Mouse (Mus musculus) gastrocnemius, adult 2 months (tissue): ENCODE results near the gene Epha3. TPM values are rescaled to one million over a fixed set of nuclear protein-coding genes. Genes with fewer than 3 reads are reported as not detected.

Experiments
- DNase-seq: peaks from one replicate; pipeline ENCODE4 v3.0.0; 2022
- H3K27ac ChIP-seq: fragments of 200-600 bp; 2 replicates; pipeline ENCODE4 v1.8.1; 2022; ENCODE audit warnings: mild to moderate bottlenecking
- H3K4me3 ChIP-seq: fragments of 200-600 bp; 2 replicates; pipeline ENCODE4 v1.8.1; 2022; ENCODE audit warnings: mild to moderate bottlenecking, moderate library complexity
- CTCF ChIP-seq: fragments of 200-600 bp; IDR thresholded peaks from 2 replicates; pipeline ENCODE4 v1.8.1; 2022; ENCODE audit warnings: antibody characterized with exemption, mild to moderate bottlenecking, moderate library complexity
- intact Hi-C: fragments of 180-260 bp; cut with DNase I; formaldehyde crosslinking; loops from one replicate; pipeline ENCODE4 v1.15.1; 2025
- total RNA-seq, 2 experiments: library from RNA; stranded (reverse); gene quantifications; 2 replicates each; pipeline ENCODE4 v1.2.3; 2021

The Epha3 gene
- total RNA-seq, 2 experiments from 2014 or later, result 0.15 to 0.36 TPM

- no peak for DNase-seq
- TF ChIP-seq CTCF, result no peak
- no peak overlapping the region for H3K4me3 ChIP-seq
- intact Hi-C loops, result no loop called here
- H3K27ac ChIP-seq, result no peak overlapping the region
Measured at GRCm38 (mm10) chr16:63772566-63772965, 91.4 kb downstream of the Epha3 start.

- intact Hi-C loops, result no loop called here
- no peak overlapping the region for H3K27ac ChIP-seq
Measured at GRCm38 (mm10) chr16:63767589-63767988, 96.4 kb downstream of the Epha3 start.

GRCm38 (mm10) chr16:63761177-63761576 lies 102.8 kb downstream of the Epha3 start:
- Histone ChIP-seq H3K4me3 (no peak overlapping the region), H3K27ac (no peak overlapping the region)
- DNase-seq, result no peak
- intact Hi-C loops, result no loop called here
- TF ChIP-seq CTCF, result no peak

More at GRCm38 (mm10) chr16:63767589-63767988, 96.4 kb downstream of the Epha3 start:
- no peak for TF ChIP-seq CTCF
- no peak for DNase-seq
- H3K4me3 ChIP-seq, result no peak overlapping the region

DNA sequence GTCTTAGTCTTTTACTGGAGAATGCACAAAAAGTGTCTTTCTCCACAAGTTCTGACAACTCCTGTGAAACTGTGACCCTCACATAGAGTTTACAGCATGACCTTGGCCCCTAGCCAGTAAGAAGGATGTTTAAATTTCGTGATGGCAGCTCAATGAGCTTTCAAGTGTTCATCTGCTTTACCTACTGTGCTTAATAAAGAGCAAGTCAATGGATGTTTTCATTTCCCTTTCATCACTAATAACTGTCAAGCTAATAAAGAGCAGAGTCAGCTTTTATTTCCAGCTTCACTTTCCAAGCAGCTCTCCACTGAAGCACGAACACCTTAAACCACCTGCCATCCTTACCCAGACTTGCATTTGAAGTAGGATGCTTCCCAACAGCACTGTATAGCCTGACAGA lies 103.9 kb downstream of the Epha3 start:
- Histone ChIP-seq H3K4me3 (no peak overlapping the region), H3K27ac (no peak overlapping the region)
- DNase-seq, result no peak
- intact Hi-C loops, result no loop called here
- no peak for TF ChIP-seq CTCF

DNA sequence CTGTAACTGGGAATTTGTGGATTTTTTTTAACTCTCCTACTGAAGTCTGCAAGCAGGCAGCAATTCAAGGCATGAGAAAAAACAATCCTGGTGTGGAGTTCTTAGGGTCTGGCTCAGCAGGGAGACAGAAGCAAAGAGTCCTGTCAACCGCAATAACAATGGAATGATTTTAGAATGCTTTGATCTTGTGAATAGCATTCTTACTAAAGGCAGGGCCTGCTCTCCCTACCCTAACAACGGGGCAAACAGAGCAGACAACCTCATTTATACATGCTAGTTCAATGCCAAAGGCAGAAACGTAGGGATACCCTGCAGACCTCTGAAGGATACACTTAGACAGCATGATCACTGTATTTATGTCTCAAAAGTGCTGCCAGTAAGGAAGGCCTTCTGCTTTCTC lies 110.9 kb downstream of the Epha3 start:
- TF ChIP-seq CTCF, result no peak
- DNase-seq, result no peak
- intact Hi-C loops, result no loop called here
- H3K27ac ChIP-seq, result no peak overlapping the region
- no peak overlapping the region for H3K4me3 ChIP-seq

DNA sequence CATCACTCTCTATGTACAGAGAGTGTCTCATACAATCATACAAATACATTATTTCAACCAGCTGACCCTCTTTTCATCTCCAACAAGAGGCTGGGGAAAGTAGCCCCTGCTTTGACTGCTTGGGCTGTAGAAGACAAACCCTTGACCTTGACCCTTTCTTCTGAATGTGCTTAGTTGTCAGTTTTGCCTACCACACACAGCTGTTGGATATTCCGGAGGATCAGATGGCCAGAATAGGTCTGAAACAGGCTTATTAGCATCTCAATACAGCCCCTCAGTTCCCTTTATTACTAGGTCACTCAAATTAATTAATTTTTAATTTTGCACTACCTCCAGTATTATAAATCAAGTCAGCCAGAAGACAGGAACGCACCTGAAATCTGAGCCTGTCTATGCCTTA lies 116.2 kb downstream of the Epha3 start:
- Histone ChIP-seq H3K4me3 (no peak overlapping the region), H3K27ac (no peak overlapping the region)
- no peak for DNase-seq
- no peak for TF ChIP-seq CTCF
- intact Hi-C loops, result no loop called here

GRCm38 (mm10) chr16:63745465-63745864 lies 118.5 kb downstream of the Epha3 start:
- no peak overlapping the region for H3K27ac ChIP-seq
- H3K4me3 ChIP-seq, result no peak overlapping the region
- no peak for TF ChIP-seq CTCF
- intact Hi-C loops, result no loop called here
- DNase-seq, result no peak

GRCm38 (mm10) chr16:63743208-63743854 lies 120.6 kb downstream of the Epha3 start:
- no peak for TF ChIP-seq CTCF
- Histone ChIP-seq H3K4me3 (no peak overlapping the region), H3K27ac (no peak overlapping the region)
- intact Hi-C loops, result no loop called here
- no peak for DNase-seq

DNA sequence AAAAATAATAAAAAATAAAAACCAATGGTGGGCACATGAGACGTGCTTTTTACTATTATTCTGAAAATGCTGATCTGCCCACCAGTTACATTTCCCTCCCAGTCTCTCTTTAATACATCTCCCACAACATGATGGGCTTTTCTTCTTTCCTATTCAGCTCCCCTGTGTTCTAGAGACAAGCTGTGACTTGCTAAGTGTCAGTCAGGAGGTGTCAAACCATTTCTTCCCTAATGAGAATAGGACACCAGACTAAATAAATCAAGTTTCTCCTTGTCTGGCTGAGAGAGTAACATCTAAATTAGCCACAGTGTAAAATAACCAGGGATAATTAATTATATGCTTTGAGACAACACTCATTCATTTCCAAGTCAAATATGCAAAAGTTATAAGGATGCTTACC lies 144.7 kb downstream of the Epha3 start:
- DNase-seq, result no peak
- Histone ChIP-seq H3K4me3 (no peak overlapping the region), H3K27ac (no peak overlapping the region)
- intact Hi-C loops, result no loop called here
- TF ChIP-seq CTCF, result no peak

- intact Hi-C loops, result no loop called here
- no peak overlapping the region for H3K27ac ChIP-seq
- TF ChIP-seq CTCF, result no peak
- no peak overlapping the region for H3K4me3 ChIP-seq
- no peak for DNase-seq
Measured at GRCm38 (mm10) chr16:63717317-63717716, 146.7 kb downstream of the Epha3 start.

GRCm38 (mm10) chr16:63706912-63707868 lies 156.8 kb downstream of the Epha3 start:
- no peak overlapping the region for H3K4me3 ChIP-seq
- DNase-seq, result no peak
- H3K27ac ChIP-seq, result no peak overlapping the region
- intact Hi-C loops, result no loop called here
- TF ChIP-seq CTCF, result no peak

DNA sequence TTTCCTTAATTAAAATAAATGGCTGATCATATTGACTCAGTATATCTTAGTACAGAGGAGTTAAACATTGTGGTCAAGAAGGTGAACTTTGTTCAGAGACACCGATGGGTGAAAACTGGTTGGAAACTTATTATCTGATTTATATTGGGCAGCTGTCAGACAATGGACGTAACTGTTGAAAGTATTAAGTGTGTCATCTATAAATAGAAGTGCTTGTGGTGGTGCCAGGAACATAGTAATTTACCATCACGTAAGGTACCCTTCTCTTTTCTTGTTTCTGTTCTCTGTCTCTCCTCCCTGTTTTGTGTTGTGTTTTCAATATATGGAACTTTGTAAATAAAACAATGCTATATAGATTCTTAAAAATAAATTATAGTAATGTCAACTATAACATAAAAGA lies 174.6 kb downstream of the Epha3 start:
- Histone ChIP-seq H3K27ac (no peak overlapping the region), H3K4me3 (no peak overlapping the region)
- DNase-seq, result no peak
- intact Hi-C loops, result no loop called here
- no peak for TF ChIP-seq CTCF

- intact Hi-C loops, result no loop called here
- Histone ChIP-seq H3K27ac (no peak overlapping the region), H3K4me3 (no peak overlapping the region)
- no peak for DNase-seq
- no peak for TF ChIP-seq CTCF
Measured at GRCm38 (mm10) chr16:63684211-63684610, 179.8 kb downstream of the Epha3 start.
